Mouse (Mus musculus) yolk sac, embryonic 10.5 days (tissue): ENCODE measurements around the gene 4921504E06Rik.

ENCODE experiments used
- DNase-seq: peaks from one replicate; pipeline ENCODE4 v3.0.0-alpha.2; 2017; ENCODE audit warnings: low spot score

The 4921504E06Rik gene

DNA sequence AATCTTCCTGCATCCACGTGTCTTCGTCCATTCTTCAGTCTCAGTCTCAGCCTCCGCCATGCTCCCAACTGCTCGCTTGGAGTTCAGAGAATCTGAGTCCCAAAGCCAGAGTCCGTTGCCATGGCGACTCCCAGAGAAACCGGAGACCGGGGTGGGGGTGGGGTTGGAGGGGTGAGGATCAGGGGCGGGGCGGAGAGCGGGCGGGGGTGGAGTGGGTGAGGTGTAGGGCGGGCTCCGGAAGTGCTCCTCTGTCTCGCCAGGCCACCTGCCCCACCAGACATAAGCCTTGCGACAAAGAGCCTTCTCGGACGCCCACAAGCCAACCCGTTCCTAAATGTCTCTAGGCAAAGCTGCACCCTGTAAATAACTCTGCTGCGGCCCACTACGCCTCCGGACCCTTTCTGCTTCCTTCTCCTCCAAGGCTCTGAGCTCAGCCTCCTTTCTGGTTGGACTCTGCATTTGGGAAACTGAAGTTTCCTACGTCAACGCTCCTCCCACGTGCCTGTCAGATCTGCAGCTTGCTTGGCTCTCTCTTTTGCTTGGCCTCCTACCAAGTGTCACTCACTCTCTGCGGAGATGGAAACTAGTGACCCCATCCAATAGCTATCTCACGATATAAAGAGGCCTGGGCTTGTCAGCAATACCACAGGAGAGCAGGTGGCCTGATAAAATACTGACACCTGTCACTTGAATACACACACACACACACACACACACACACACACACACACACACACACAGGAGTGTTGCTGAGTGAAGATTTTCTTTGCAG is at the start of gene 4921504E06Rik:
Gene 4921504E06Rik (minus strand): TSS at position 94 of the 772 bp plus-strand sequence.
- DNase-seq: peak; percentile 85

DNA sequence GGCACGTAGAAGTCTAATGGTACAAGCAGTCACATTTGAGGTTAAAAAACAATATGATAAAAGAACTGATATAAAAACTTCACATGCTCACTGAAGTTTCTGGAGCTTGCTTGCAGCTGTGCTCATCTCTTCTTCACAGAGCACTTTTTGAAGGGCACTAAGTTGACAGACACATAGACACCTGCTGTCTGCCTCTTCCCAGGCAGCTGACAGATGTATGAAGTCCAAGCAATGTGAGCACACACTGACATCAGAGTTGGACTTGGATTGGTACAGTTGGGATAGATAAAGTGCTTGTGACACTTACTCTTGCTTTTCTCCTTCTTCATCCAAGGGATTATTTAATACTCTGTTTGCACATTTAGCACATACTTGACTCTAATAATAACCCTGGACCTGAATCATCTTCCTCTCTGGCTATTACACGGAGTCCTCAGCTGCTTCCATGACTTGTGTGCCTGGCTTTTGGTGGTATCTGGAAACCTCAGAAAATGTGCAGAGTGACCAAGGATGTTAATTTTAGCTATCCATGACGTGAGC is 47.7 kb upstream of the 4921504E06Rik start:
- no peak for DNase-seq

GRCm38 (mm10) chr2:19600860-19601259 is 47.1 kb upstream of the 4921504E06Rik start:
- no peak for DNase-seq

GRCm38 (mm10) chr2:19599801-19600200 is 46.1 kb upstream of the 4921504E06Rik start:
- no peak for DNase-seq

GRCm38 (mm10) chr2:19596988-19597387 is 43.3 kb upstream of the 4921504E06Rik start:
- no peak for DNase-seq

GRCm38 (mm10) chr2:19596426-19596825 is 42.7 kb upstream of the 4921504E06Rik start:
- no peak for DNase-seq

- no peak for DNase-seq
Observed at GRCm38 (mm10) chr2:19594856-19595255, 41.1 kb upstream of the 4921504E06Rik start.

GRCm38 (mm10) chr2:19579846-19580245 is 26.1 kb upstream of the 4921504E06Rik start:
- DNase-seq: no peak

DNA sequence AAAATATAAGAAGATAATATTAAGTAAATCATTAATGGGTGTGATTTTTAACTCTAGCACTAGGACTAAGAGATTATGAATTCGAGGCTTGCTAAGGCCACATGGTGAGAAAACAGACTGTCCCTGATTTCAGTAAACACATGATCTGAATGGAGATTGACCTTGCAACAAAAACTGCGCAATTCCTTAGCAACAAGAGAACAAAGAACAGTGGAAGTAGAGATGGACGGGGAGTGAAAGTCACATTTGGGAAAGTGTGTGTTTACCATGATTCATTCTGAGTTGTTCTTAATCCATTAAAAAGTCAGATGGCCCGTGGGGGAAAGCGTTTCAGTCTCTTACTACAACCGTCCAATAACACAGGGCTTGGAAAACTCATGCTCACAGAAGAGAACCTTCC is 25.5 kb upstream of the 4921504E06Rik start:
- DNase-seq: no peak

- no peak for DNase-seq
Observed at GRCm38 (mm10) chr2:19562114-19562829, 8.6 kb upstream of the 4921504E06Rik start.

DNA sequence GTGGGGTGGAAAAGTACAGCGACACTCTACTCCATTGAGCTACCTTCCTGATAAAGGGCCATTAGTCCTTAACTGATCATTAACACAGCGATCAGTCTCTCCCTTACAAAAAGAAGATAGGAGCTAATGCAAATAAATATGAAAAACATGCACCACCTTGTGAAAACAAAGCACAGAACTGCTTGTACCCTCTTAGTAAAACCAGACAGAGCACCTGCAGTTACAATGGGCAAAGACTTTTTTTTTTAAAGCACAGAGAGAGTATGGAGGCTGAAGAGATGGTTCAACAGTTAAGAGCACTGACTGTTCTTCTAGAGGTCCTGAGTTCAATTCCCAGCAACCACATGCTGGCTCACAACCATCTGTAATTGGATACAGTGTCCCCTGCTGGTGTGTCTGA is 6.9 kb upstream of the 4921504E06Rik start:
- no peak for DNase-seq

GRCm38 (mm10) chr2:19560071-19560470 is 6.4 kb upstream of the 4921504E06Rik start:
- DNase-seq: no peak

DNA sequence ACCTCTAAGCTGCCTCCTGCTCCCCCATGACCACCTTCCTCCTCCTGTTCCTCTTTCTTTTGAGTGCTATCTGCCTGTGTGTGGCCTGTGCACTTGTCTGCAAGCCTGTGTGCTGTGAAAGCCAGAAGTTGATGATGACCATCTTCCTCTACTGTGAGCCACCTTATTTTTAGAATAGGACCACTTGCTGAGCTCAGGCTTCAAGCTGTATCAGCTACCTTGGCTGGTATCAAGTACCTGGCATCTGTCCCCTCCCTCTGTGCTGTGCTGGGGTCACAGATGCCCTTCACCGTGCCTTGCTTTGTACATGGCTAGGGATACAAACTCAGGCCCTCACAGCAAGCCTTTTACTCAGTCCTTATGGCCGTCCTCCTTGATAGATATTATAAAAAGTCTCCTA is 2.3 kb downstream of the 4921504E06Rik start:
- no peak for DNase-seq

DNA sequence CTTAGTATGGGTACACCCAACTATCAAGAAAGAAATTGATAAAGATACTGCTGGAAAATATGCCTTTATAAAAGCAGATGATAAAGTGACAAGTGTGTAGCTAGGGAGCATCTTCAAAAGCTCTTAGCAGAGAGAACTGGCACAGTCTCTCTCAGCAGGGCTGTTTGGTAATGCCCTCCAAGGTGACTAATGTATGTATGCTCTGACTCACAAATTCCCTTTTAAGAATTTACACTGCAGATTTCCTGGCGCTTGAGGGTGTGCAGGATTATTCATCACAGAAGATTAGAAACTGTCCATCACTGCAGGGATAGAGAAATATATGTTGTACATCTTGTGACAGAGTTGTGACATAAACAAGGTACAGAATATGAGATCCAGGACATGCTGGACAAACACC is 12.8 kb downstream of the 4921504E06Rik start:
- DNase-seq: no peak

- DNase-seq: no peak
Observed at GRCm38 (mm10) chr2:19529428-19529827, 24.3 kb downstream of the 4921504E06Rik start.

DNA sequence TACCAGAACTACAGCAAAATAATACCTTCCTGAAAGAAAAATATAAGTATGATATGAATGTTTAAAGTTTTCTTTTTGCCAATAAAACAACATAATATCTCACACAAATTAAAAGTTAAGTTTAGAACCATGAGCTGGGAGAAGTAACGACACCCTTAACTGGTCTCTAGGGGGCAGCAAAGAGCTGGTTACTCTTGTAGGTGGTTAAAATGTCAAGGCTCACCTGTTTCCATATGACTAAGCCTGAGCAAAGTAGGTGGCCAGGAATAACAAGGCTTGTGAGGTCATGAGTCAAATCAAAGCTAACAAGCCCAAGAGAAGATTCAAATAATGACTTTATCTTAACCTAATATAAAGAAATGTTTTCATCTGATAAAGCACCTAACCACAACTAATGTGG is 24.9 kb downstream of the 4921504E06Rik start:
- DNase-seq: peak; percentile 13

GRCm38 (mm10) chr2:19524071-19524470 is 29.6 kb downstream of the 4921504E06Rik start:
- no peak for DNase-seq

DNA sequence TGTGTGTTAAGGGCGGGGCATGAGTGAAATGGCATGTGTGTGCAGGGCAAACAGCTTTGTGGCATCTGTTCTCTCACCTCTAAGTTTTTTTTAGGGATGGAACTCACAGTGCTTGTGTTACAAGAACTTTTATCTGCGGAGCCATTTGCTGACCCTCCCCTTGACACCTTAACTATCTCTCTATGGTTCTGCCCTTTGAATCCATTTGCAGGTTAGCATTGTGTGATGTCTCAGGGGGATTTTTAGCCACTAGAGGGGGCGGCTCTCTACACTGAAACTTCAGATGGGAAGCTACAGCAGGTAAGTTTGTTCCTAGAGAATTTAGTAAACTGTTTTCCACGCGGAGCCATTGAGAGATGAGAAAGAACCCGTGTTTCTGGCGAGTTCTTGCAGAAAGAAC is 32.1 kb downstream of the 4921504E06Rik start:
- DNase-seq: no peak

DNA sequence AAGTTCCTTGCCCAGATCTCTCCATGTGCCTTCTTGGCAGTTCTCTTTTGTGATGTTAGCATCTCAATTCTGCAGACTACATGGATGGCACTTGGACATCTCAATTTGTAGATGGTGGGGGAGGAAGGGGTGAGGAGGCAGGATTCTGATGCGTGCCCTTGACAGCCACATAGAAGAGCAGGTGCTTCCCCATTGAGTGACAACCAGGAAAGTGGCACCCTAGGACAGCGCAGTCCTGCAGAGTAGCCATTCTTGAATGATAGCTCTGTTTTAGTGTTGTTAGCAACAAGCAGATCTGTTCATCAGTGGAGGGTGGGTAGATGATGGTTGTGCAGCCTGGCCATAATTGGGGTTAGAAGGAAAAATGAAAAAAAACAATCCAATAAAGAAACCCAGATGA is 33.1 kb downstream of the 4921504E06Rik start:
- DNase-seq: no peak

GRCm38 (mm10) chr2:19519768-19520167 is 33.9 kb downstream of the 4921504E06Rik start:
- peak; percentile 15 for DNase-seq

DNA sequence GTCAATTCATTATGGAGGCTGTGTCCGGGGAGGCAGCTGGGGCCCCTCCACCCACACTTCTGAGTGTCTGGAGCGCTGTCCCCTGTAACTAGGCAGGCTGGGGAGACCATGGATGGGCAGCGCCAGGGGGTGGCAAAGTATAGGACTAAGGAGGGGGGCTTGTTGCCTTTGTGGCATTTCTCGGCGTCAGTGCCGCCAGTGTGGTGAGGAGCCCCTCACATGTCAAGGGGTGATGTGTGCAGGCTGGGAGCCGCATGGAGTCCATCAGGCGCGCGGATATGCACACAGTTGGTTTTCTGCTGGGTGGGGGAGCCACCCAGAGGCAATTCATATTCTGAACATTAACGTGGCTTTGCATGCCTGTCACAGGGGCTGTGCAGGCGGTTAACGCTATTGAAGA is 35.8 kb downstream of the 4921504E06Rik start:
- no peak for DNase-seq

DNA sequence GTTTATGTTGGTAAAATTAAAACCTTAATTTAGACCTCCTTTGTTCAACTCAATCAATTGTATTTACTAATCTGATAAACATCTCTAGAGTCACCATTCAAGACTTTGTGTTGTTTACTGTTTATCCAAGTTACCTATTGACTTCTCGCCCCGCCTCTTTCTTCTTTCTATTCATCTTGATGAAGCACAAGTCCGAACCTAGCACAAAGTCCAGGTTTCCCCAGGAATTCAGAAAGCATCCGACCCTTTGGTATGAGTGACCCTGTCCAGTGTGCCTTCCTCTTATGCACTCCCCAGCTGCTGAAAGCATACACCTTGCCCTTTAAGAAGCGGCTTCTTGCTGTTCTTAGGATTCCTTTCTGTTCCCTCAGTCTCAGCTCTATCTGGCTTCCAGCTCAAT is 41.3 kb downstream of the 4921504E06Rik start:
- no peak for DNase-seq

- no peak for DNase-seq
Observed at GRCm38 (mm10) chr2:19511032-19511431, 42.7 kb downstream of the 4921504E06Rik start.
